Mouse (Mus musculus): ENCODE measurements around the gene March1. TPM values are rescaled to one million over a fixed set of nuclear protein-coding genes. Genes with fewer than 3 reads are reported as not detected.

Gene March1
- polyA plus RNA-seq, 1 experiment from 2014 or later = 42.9 TPM

DNA sequence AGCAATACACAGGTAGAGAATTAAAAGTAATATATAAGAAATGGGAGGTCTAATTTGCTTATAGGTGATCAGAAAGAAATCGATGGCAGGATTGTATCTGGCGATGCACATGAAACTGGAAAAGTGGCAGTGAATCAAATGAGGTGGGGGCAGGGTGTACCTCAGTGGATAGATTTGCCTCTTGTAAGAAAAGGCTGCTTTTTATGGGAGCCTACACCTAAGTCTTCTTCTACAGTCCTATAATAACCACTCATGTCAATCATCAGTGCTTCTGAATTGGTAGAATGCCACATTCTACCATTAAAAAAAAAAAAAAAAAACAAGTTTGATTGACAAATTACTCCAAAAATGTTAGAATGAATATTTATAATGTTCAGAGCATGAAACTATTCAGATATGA is 567.5 kb downstream of the March1 start:
- Histone ChIP-seq H3K4me1 (peaks cover 12% of the 10 kb centered on the region), H3K4me2 (no peak overlapping the region), H3K4me3 (replicated peaks) (no peak overlapping the region), H3K9me3 (replicated peaks) (no peaks in the 10 kb centered on the region), H3K9ac (replicated peaks) (no peak overlapping the region), H3K36me3 (no peaks in the 10 kb centered on the region), H3K27me3 (replicated peaks) (no peaks in the 10 kb centered on the region), H3K27ac (replicated peaks) (no peak overlapping the region)
- WGBS = 97% methylated on average over 2 of the region's 2 CpGs
- ATAC-seq (ENCODE audit: low FRiP score) = no peak

DNA sequence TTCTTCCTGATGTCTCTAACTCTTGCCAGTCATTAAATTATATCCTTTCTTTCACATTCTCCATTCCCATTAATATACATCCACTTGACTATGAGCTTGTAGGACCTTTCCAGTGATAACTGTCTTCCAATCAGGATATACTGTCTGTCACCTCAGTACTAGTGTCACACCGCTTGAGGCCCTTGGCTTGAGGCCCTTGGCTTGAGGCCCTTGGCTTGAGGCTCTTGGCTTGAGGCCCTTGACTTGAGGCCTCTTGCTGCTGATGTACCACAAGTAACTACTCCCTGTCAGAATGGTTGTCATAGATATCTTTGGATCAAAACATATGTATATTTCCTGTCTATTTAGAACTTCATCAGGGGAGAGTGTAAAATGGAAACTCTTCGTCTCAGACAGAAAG is 576.7 kb downstream of the March1 start:
- ATAC-seq (ENCODE audit: low FRiP score) = no peak
- Histone ChIP-seq H3K36me3 (no peaks in the 10 kb centered on the region), H3K27ac (replicated peaks) (no peak overlapping the region), H3K9ac (replicated peaks) (no peak overlapping the region), H3K4me1 (no peaks in the 10 kb centered on the region), H3K9me3 (replicated peaks) (no peaks in the 10 kb centered on the region), H3K4me3 (replicated peaks) (no peak overlapping the region), H3K4me2 (no peak overlapping the region), H3K27me3 (replicated peaks) (no peaks in the 10 kb centered on the region)
- 91% methylated on average over 2 of the region's 2 CpGs for WGBS

GRCm38 (mm10) chr8:66200169-66200568 is 582.5 kb downstream of the March1 start:
- no peak overlapping the region for H3K4me3 ChIP-seq (replicated peaks)
- no peaks in the 10 kb centered on the region for H3K4me1 ChIP-seq
- no peaks in the 10 kb centered on the region for H3K9me3 ChIP-seq (replicated peaks)
- no peak for ATAC-seq (ENCODE audit: low FRiP score)
- 86% methylated on average over 3 of the region's 3 CpGs for WGBS
- no peak overlapping the region for H3K4me2 ChIP-seq
- H3K36me3 ChIP-seq = no peaks in the 10 kb centered on the region
- H3K27me3 ChIP-seq (replicated peaks) = no peaks in the 10 kb centered on the region
- H3K9ac ChIP-seq (replicated peaks) = no peak overlapping the region
- no peak overlapping the region for H3K27ac ChIP-seq (replicated peaks)

GRCm38 (mm10) chr8:66203814-66204438 is 586.2 kb downstream of the March1 start:
- Histone ChIP-seq H3K9ac (replicated peaks) (no peak overlapping the region), H3K27me3 (replicated peaks) (no peaks in the 10 kb centered on the region), H3K4me3 (replicated peaks) (no peak overlapping the region), H3K4me2 (no peak overlapping the region), H3K4me1 (no peaks in the 10 kb centered on the region), H3K36me3 (no peaks in the 10 kb centered on the region), H3K27ac (replicated peaks) (no peak overlapping the region), H3K9me3 (replicated peaks) (no peaks in the 10 kb centered on the region)
- ATAC-seq (ENCODE audit: low FRiP score) = no peak
- 90% methylated on average over 7 of the region's 7 CpGs for WGBS

DNA sequence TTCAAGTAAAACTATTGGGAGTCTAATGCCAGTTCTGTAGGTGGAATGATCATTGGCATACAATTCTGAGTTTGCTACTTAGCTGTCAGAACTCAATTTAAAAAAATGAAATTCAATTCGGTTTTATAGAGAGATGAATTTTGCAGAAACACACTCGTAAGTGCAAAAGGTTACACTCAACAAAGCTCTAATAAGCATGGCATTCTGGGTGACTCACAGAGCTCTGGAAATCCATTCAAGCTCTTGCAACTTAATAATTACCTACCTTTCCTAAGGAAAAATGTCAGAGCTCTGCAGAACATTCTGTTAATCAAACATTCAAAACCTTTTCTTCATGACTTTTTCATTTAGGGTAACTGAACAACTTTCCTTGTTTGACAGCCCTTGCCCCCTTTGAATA is 591.9 kb downstream of the March1 start:
- no peak overlapping the region for H3K27ac ChIP-seq (replicated peaks)
- no peaks in the 10 kb centered on the region for H3K27me3 ChIP-seq (replicated peaks)
- no peaks in the 10 kb centered on the region for H3K9me3 ChIP-seq (replicated peaks)
- no peak for ATAC-seq (ENCODE audit: low FRiP score)
- no peaks in the 10 kb centered on the region for H3K4me1 ChIP-seq
- no peak overlapping the region for H3K4me2 ChIP-seq
- H3K36me3 ChIP-seq = no peaks in the 10 kb centered on the region
- no peak overlapping the region for H3K4me3 ChIP-seq (replicated peaks)
- H3K9ac ChIP-seq (replicated peaks) = no peak overlapping the region
- 69% methylated on average over 2 of the region's 2 CpGs for WGBS

DNA sequence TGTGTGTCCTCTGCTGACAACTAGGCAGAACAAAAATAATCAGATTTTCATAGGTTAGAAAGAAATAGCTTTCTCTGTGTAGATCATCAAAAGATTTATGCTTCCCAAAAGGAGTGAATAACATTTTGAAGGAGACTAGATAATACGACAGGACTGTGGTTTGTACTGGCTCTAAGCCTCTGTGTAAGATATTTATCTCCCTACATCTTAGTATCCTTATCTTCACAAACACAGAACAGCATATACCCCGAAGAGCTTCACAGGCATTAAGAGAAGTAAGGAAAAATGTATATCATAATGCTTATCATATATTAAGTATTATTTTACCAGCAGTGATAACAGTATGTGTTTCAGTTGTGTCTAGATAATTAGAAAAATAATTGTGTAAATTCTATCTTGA is 592.6 kb downstream of the March1 start:
- WGBS = 85% methylated on average over 2 of the region's 2 CpGs
- Histone ChIP-seq H3K9ac (replicated peaks) (no peak overlapping the region), H3K4me3 (replicated peaks) (no peak overlapping the region), H3K9me3 (replicated peaks) (no peaks in the 10 kb centered on the region), H3K36me3 (no peaks in the 10 kb centered on the region), H3K27ac (replicated peaks) (no peak overlapping the region), H3K27me3 (replicated peaks) (no peaks in the 10 kb centered on the region), H3K4me2 (no peak overlapping the region), H3K4me1 (no peaks in the 10 kb centered on the region)
- no peak for ATAC-seq (ENCODE audit: low FRiP score)

DNA sequence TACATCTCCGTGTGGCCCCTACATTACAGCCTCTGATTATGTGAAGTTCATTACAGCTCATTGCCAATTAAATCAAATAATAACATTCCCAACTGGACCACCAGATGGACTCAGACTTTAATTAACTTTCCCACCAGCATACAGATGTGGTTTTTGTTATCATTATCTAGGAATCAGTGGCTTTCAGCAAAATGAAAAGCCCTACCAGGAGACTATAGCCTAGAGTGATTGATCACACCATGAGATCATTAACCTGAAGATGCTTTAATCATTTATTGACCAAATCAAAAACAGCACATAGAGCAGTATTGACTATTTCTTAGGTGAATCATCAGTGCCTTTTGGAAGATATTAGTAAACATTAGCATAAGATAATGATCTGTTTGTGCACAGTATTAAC is 602.3 kb downstream of the March1 start:
- Histone ChIP-seq H3K9ac (replicated peaks) (no peak overlapping the region), H3K27me3 (replicated peaks) (no peaks in the 10 kb centered on the region), H3K9me3 (replicated peaks) (no peaks in the 10 kb centered on the region), H3K4me3 (replicated peaks) (no peak overlapping the region), H3K36me3 (no peaks in the 10 kb centered on the region), H3K27ac (replicated peaks) (no peak overlapping the region), H3K4me1 (no peaks in the 10 kb centered on the region), H3K4me2 (no peak overlapping the region)
- ATAC-seq (ENCODE audit: low FRiP score) = no peak
- WGBS = 64% methylated on average over 1 of the region's 1 CpGs

- Histone ChIP-seq H3K27me3 (replicated peaks) (no peaks in the 10 kb centered on the region), H3K4me1 (no peaks in the 10 kb centered on the region), H3K9me3 (replicated peaks) (no peaks in the 10 kb centered on the region), H3K27ac (replicated peaks) (no peak overlapping the region), H3K36me3 (no peaks in the 10 kb centered on the region), H3K4me3 (replicated peaks) (no peak overlapping the region), H3K9ac (replicated peaks) (no peak overlapping the region), H3K4me2 (no peak overlapping the region)
- no peak for ATAC-seq (ENCODE audit: low FRiP score)
- WGBS = 81% methylated on average over 2 of the region's 2 CpGs
Measured at GRCm38 (mm10) chr8:66229931-66230330, 612.2 kb downstream of the March1 start.

- Histone ChIP-seq H3K9ac (replicated peaks) (no peak overlapping the region), H3K36me3 (no peaks in the 10 kb centered on the region), H3K27ac (replicated peaks) (no peak overlapping the region), H3K27me3 (replicated peaks) (no peaks in the 10 kb centered on the region), H3K4me2 (no peak overlapping the region), H3K4me1 (no peaks in the 10 kb centered on the region), H3K9me3 (replicated peaks) (no peaks in the 10 kb centered on the region), H3K4me3 (replicated peaks) (no peak overlapping the region)
- no peak for ATAC-seq (ENCODE audit: low FRiP score)
- WGBS = 59% methylated on average over 4 of the region's 4 CpGs
Measured at GRCm38 (mm10) chr8:66269546-66269945, 651.8 kb downstream of the March1 start.

DNA sequence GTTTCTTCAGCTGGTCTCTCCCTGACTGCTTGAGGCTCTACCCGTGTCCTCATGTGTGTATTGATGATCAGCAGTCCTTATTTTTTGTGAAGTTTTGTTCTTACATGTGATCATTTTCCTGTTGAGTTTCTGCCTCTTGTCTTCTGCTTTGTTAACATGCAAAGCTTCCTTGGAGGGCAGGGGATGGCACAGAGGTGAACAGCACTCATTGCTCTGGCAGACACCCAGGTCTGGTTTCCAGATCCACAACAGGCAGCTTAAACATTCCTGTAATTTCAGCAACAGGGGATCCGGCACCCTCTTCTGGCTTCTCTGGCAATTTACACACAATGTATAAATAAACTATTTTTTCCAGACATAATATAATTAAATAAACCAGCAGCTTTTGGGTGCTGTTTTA is 652.4 kb downstream of the March1 start:
- Histone ChIP-seq H3K4me1 (no peaks in the 10 kb centered on the region), H3K4me3 (replicated peaks) (no peak overlapping the region), H3K27me3 (replicated peaks) (no peaks in the 10 kb centered on the region), H3K27ac (replicated peaks) (no peak overlapping the region), H3K36me3 (no peaks in the 10 kb centered on the region), H3K9ac (replicated peaks) (no peak overlapping the region), H3K4me2 (no peak overlapping the region), H3K9me3 (replicated peaks) (no peaks in the 10 kb centered on the region)
- no peak for ATAC-seq (ENCODE audit: low FRiP score)
- 88% methylated on average over 2 of the region's 2 CpGs for WGBS

DNA sequence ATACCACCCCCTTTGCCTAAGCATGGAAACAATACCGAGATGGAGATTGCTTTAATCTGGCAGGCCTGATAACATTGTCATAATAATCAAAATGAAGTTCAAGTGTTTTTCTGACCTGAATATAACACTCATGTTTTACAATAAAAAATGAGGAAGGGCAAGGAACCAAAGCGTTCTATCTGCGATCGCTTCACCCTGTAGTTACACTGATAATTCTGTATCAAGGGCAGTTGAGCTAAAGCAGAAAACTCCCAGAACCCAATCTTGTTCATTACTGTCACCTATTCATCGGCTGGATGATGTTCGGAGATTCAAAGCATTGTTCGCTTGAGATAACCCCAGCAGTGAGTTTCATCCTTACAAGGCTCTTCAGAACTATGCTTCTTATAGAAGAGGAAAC is 700.1 kb downstream of the March1 start:
- no peak overlapping the region for H3K27ac ChIP-seq (replicated peaks)
- no peaks in the 10 kb centered on the region for H3K9me3 ChIP-seq (replicated peaks)
- no peak for ATAC-seq (ENCODE audit: low FRiP score)
- 87% methylated on average over 7 of the region's 7 CpGs for WGBS
- H3K4me2 ChIP-seq = no peak overlapping the region
- no peaks in the 10 kb centered on the region for H3K36me3 ChIP-seq
- H3K4me1 ChIP-seq = no peaks in the 10 kb centered on the region
- no peak overlapping the region for H3K4me3 ChIP-seq (replicated peaks)
- no peak overlapping the region for H3K9ac ChIP-seq (replicated peaks)
- no peaks in the 10 kb centered on the region for H3K27me3 ChIP-seq (replicated peaks)

GRCm38 (mm10) chr8:66323045-66323807 is 705.5 kb downstream of the March1 start:
- no peak for ATAC-seq (ENCODE audit: low FRiP score)
- no peak overlapping the region for H3K27ac ChIP-seq (replicated peaks)
- no peaks in the 10 kb centered on the region for H3K36me3 ChIP-seq
- H3K9me3 ChIP-seq (replicated peaks) = no peaks in the 10 kb centered on the region
- no peaks in the 10 kb centered on the region for H3K27me3 ChIP-seq (replicated peaks)
- 47% methylated on average over 4 of the region's 4 CpGs for WGBS
- H3K4me2 ChIP-seq = no peak overlapping the region
- no peak overlapping the region for H3K4me3 ChIP-seq (replicated peaks)
- H3K4me1 ChIP-seq = no peaks in the 10 kb centered on the region
- no peak overlapping the region for H3K9ac ChIP-seq (replicated peaks)

Data from neural tube, embryonic 15.5 days (tissue).